Mouse (Mus musculus): ENCODE data around the gene Gtf2f2. TPM values are rescaled to one million over a fixed set of nuclear protein-coding genes. Genes with fewer than 3 reads are reported as not detected.
"Not testable (repeated sequence)": the region's sequence is repeated elsewhere in the genome, so short reads cannot be mapped to it uniquely, and the experiment has no call there.

Gene Gtf2f2
- total RNA-seq, 2 experiments from 2014 or later, result 26.7 to 27.0 TPM

DNA sequence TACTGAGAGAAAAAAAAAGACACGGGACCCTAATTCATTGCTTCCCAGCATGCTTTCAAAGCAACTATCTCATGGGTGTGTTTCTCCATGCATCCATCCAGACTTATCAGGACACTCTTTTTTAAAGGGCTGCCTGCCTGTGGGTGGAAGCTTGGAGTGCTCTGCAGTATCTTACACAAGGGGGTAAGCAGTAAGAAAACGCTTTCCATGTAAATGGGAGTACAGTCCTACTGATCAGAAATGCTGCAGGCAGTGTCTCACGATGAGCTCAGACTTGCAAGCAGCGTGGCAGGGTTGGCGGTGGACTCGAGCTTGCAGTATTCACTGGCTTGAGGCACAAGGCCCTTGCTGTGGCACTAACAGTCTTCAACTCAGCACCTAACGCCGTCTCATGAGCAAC is 81.0 kb downstream of the Gtf2f2 start:
- not testable (repeated sequence) for DNase-seq (ENCODE audit: low spot score in 2 of 2)

DNA sequence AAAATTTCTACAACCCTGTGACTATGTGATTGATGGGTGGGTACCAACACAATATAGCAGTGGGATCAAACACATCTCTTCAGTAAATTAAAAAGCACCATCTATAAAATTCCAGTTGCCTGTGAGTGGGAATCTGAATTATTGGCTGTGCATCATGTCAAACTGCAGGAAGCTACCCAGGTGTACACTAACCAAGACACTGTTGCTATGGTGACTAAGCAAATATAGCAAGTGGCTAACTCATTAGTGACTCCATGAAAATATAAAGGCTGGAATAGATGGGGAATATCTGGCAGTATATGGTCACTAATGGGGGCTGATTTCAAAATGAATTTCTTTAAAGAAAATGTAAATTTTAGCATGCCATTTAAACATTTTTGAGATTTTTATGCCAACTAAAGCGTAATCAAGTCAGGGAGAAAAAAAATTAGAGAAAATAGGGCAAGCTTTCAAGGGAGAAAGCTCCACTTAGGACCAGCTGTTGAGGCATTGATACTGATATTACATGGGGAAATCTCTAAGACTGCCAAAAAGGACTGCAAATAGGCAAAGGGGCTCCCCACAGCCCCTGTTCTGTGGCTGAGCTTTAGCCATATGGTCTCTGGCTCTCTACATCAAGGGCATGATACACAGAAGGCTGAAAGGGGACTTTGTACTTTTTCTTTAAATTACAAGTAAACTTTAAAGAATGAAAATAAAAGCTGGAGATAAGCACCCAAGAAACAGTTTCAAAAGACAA is 87.2 kb downstream of the Gtf2f2 start:
- DNase-seq (ENCODE audit: low spot score in 2 of 2), result no peak

DNA sequence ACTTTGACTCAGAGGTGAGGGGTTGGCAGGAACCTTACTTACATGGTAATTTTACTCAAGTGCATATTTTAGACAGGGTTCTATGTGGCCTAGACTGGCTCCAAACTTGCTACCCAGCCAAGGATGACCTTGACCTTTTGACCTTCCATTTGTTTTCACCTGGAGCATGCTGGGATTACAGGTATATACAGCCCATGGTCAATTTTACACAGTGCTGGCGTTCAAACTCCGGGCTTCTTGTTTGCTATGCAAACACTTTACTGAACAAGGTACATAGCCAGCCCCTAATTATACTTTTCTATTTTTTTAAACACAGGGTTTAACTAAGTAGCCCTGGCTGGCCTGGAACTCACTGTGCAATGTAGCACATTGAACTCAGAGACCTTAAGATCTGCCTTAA is 98.0 kb downstream of the Gtf2f2 start:
- no peak for DNase-seq (ENCODE audit: low spot score in 2 of 2)

DNA sequence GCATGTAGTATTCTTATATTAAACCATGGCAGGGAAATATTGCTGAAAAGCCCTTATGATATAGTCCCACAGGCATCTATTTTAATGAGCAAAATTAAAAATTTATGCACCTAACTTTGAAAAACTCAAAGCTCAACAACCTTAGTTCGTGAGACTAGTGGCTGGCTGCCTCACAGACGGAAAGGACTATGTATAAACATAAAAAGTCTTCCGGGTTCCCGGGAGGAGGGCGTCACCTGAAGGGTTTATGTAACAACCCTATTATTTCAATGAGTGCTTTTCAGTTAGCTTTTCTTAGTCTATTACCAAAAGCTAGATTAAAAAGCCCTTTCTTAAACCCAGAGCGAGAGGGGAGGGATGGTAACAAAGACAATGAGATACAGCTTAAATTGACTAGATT is 98.7 kb downstream of the Gtf2f2 start:
- DNase-seq (ENCODE audit: low spot score in 2 of 2), result no peak

DNA sequence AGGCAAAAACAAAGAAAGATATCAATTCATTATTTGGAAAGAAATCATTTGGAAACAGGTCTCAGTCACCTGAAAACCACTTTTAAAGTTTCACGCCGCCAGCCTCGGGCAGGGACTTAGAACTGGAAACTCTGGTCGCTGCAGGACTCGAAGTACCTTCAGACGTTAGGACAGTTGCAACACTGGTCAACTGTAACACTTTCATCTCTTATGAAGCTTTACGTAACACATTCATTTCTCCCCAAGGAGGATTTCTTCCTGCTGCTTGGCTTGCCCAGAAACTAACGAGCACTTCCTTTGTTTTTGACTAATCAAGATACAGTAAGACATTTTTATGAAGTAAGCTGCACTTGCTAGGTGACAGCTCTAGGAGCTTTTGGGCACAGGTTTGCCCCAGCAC is 103.7 kb downstream of the Gtf2f2 start:
- DNase-seq (ENCODE audit: low spot score in 2 of 2), result no peak

- no peak for DNase-seq (ENCODE audit: low spot score in 2 of 2)
Measured at GRCm38 (mm10) chr14:75904972-75905371, 105.7 kb downstream of the Gtf2f2 start.

GRCm38 (mm10) chr14:75903131-75903530 is 107.5 kb downstream of the Gtf2f2 start:
- no peak for DNase-seq (ENCODE audit: low spot score in 2 of 2)

DNA sequence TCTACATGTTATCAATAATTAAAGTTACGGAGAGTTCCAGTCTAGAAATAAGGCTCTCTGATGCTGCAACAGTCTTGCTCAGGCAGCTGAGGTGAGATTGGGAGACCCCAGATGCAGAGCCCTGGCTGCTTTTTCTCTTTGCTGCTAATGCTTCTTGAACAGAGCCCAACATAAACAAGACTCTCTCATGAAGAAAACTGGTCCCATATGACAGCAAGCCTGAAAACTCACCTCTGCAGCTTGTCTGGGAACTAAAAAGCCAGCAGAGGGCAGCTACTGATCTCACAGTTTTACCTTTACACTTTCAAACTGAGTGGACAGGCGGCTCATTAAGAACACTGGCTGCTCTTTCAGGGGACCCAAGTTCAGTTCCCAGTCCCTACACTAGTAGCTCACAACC is 108.7 kb downstream of the Gtf2f2 start:
- no peak for DNase-seq (ENCODE audit: low spot score in 2 of 2)

GRCm38 (mm10) chr14:75900793-75901499 is 109.7 kb downstream of the Gtf2f2 start:
- no peak for DNase-seq (ENCODE audit: low spot score in 2 of 2)

GRCm38 (mm10) chr14:75899566-75899965 is 111.1 kb downstream of the Gtf2f2 start:
- peak; percentile 89 to 92 for DNase-seq (ENCODE audit: low spot score in 2 of 2)

- DNase-seq (ENCODE audit: low spot score in 2 of 2), result peak; percentile 52 to 56
Measured at GRCm38 (mm10) chr14:75892118-75892517, 118.5 kb downstream of the Gtf2f2 start.

DNA sequence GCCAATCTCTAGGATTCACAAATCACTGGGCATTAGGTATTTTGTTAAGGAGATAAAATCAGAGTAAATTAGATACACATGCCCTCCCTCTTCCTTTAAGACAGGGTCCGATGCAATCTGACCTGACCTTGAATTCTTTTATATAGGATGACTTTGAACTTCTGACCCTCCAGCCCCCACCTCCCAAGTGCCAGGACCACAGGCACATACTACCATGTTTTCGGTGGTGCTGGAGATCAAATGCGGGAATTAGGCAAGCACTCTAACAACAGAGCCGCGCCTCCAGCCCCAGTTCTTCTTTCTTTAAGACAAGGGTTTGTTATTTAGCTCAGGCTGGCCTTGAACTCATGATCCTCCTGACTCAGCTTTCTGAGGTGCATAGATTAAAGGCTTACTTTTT is 126.8 kb downstream of the Gtf2f2 start:
- no peak for DNase-seq (ENCODE audit: low spot score in 2 of 2)

GRCm38 (mm10) chr14:75883330-75883729 is 127.3 kb downstream of the Gtf2f2 start:
- DNase-seq (ENCODE audit: low spot score in 2 of 2), result no peak

DNA sequence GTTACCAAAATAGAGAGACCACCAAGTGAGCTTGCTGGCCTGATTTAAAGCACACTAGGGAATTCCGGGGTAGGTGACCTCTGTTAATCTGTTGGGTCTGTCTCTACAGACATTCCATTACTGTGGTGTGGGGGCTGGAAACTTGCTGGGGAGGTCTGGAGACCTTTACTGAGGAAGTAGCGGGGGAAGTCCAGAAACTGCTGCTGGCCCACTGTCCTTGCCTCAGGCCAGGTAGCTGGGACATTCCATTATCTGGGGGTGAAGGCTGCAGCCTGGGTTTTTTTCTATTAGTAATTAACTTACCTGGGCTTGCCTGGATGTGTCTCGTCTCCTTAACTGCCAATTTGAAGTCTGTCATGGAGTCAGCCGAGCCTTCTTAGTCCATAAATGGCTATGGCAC is 128.8 kb downstream of the Gtf2f2 start:
- DNase-seq (ENCODE audit: low spot score in 2 of 2), result no peak

DNA sequence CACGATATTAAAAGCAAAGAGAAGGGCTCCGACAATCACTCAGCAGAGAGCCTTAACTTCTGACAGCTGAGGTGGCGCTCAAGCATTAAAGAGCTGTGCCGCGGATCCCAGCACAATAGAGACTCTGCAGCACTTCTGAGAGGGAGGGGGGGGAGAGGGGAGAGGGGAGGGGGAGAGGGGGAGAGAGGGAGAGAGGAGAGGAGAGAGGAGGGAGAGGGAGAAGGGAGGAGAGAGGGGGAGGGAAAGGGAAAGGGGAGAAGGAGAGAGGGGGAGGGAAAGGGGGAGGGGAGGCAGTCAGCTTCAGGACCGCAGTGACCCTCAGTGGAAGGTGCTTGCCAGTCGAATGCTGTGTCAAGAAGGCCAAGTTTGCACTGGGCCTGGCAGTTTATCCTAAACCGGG is 131.7 kb downstream of the Gtf2f2 start:
- no peak for DNase-seq (ENCODE audit: low spot score in 2 of 2)

DNA sequence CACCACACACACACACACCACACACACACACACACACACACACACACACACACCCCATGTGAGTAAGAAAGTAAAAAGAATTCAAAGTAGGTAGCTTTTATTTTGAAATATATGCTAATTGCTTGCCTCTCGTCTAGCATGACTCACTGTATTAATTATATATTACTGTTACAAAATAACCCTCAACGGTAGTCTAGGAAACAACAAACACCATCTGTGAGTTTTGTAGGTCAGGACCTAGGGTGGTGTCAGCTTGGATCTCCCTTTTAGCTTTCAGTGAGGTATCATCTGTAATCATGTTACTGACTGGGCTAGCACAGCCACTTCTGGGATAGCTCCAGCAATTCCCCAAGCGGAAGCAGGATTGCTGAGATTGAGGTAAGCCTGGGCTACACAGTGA is 133.4 kb downstream of the Gtf2f2 start:
- no peak for DNase-seq (ENCODE audit: low spot score in 2 of 2)

DNA sequence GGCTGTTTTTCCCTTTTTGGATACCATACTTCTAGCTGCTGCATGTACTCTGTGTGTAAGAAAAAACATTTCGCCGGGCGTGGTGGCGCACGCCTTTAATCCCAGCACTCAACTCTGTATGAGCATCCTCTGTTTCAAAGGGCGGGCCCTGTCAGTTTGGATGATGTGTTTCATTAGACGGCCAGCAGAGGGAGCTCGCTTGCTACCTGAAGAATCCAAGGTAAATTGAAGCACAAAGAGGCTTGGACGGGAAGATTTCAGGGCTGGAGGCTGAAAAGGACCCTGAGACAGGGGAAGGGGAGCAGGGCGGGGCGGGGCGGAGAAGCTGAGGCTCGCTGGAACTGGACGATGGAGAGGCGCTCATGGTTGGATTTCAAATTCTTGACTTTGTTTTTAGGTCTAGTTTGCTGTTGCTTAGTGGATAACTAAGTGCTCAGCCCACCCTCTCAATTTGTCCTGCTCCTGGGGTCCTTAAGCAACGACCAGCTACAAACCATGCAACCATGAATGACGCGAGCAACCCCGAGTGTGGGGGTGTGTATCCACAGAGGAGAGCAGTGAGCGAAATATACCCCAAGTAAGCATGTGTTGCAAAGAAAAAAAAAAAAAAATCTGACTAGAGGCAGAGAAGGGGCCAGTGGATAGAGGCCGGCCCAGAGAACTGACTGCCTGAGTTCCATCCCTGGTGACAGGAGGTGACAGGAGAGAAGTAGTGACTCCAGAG is 134.2 kb downstream of the Gtf2f2 start:
- DNase-seq (ENCODE audit: low spot score in 2 of 2), result peak; percentile 88 to 91

- DNase-seq (ENCODE audit: low spot score in 2 of 2), result no peak
Measured at GRCm38 (mm10) chr14:75873612-75874011, 137.1 kb downstream of the Gtf2f2 start.

DNA sequence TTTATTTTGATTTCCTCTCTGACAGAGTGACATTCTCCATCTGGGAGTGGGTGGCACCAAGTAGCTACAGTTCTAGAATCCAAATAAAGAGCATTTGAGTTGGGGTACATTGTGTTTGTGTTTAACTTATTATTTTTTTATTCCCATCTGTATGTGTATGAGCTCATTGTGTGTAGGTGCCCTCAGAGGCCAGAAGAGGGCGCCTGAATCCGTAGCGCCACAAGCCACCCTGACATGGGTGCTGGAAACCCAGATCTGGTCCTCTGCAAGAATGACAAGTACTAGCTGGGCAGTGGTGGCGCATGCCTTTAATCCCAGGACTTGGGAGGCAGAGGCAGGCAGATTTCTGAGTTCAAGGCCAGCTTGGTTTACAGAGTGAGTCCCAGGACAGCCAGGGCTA is 138.9 kb downstream of the Gtf2f2 start:
- DNase-seq (ENCODE audit: low spot score in 2 of 2), result no peak

GRCm38 (mm10) chr14:75871111-75871510 is 139.6 kb downstream of the Gtf2f2 start:
- DNase-seq (ENCODE audit: low spot score in 2 of 2), result no peak

GRCm38 (mm10) chr14:75870631-75871030 is 140.0 kb downstream of the Gtf2f2 start:
- peak; percentile 56 to 69 for DNase-seq (ENCODE audit: low spot score in 2 of 2)

- DNase-seq (ENCODE audit: low spot score in 2 of 2), result no peak
Measured at GRCm38 (mm10) chr14:75869769-75870363, 140.8 kb downstream of the Gtf2f2 start.
